Mouse (Mus musculus) heart, postnatal 14 days (tissue): ENCODE measurements at regions not wholly inside any gene's neighbourhood (a gene's known extent, or its start where the extent isn't known, plus 50 kb on each side); places are given as distances from the start of the nearest gene placed in this dataset.
"Not testable (repeated sequence)": the region's sequence is repeated elsewhere in the genome, so short reads cannot be mapped to it uniquely, and the experiment has no call there.

Experiments used
- DNase-seq, 2 experiments: peaks; one replicate each; pipeline ENCODE4 v3.0.0; 2021 to 2022
- intact Hi-C: fragments of 180-260 bp; cut with DNase I; formaldehyde crosslinking; loops from one replicate; pipeline ENCODE4 v1.15.1; 2025

DNA sequence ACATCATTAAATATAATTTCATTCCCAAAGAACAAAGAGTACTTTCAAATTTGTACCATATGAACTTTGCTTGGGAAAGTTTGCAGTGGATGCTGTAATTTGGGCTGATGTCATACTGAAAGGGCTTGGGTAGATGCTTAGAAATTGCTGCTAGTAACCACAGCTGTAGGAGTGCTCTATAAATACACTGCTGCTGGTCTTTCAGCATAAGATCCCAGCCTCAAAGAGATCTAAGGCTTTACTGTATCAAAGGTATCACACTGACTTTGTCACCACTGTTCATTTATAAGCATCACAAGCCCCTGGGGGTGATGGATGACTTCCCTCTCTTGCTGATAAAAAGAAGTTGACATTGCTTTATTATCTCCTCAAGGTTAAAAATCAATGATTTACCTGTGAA is 497.2 kb downstream of the Pla2g4a start:
- intact Hi-C loops = no loop called here
- no peak for DNase-seq

- DNase-seq = no peak
- intact Hi-C loops = no loop called here
Observed at GRCm38 (mm10) chr1:149449801-149450493, 511.1 kb downstream of the Pla2g4a start.

- intact Hi-C loops = no loop called here
Observed at GRCm38 (mm10) chr1:149448516-149448915, 512.6 kb downstream of the Pla2g4a start.

DNA sequence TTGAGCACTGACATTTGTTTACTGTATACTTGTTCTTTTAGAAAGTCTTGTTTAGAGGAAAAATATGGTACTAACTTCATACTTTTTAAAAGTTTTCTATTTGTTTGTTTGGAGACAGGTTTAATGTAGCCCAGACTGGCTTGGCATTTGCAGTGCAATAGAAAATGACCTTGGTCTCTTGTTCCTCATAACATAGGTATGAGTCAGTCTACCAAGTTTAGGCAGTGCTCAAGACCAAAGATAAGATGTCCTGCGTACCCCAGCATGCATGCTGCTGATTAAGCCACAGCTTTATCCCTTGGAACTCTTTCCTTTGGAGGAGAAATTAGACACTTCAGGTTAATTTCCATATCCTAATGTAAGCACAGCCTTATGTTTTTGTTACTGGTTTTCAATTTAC is 550.1 kb downstream of the Pla2g4a start:
- intact Hi-C loops = no loop called here
- DNase-seq = peak in 1 of 2 experiments; percentile 1

More at GRCm38 (mm10) chr1:149448516-149448915, 512.6 kb downstream of the Pla2g4a start:
- no peak for DNase-seq

DNA sequence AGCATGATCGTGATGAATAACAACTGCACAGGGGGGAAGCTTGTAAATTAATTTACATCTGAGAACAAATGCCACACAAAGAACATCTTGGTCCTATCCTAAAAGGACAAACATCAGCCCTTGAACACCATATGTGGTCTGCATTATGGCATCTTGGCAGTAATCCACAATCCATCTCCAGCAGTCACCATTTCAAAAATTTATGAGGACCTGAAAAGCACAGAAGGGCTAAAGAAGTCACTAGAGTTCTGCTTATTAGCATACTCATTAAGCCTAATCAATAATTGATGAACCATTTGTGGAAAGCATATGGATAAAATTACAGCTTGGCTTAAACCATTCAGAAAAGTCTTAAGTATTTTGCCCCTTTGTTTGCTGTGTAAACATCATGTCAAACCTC is 555.7 kb downstream of the Pla2g4a start:
- DNase-seq = no peak
- intact Hi-C loops = no loop called here

DNA sequence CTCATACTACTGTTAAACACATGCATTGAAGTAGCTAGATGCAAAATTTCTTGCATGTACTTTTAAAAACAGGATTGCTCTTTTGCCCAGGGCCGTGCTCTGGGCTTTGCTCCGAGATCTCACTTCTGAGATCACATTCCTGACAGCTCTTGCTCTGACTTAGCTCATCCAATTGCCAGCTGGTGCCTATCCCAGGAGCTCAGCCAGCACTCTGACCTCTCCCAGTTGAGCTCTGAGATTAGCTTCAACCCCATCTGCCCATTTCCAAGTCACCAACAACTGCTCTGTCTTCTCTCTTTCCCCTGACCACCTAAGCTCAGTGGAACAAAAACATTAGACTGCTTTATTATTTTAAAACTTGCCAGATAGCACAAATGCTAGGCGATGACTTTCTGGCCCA is 572.4 kb downstream of the Pla2g4a start:
- intact Hi-C loops = no loop called here
- peak; percentile 17 to 22 for DNase-seq

GRCm38 (mm10) chr1:149351338-149351907 is 609.7 kb downstream of the Pla2g4a start:
- DNase-seq = no peak
- intact Hi-C loops = no loop called here

DNA sequence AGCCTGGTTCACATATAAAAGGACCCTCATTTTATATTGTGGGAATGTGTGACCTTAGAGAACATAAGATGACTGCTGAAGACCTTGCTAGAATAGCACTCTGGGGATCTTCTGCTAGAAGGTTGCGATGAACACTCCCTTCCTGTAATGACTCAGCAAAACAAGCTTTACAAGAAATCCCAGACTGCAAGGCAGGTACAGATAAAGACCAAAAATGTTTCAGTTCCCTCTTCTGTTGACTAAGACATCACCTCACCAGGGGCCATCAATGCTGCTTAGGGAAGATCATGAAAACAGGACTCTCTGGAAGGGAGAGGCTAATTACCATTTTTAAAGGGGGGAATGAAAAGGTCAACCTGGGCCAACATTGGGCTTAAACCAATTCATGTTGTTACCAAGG is 613.7 kb downstream of the Pla2g4a start:
- intact Hi-C loops = no loop called here
- DNase-seq = no peak

- no peak for DNase-seq
- intact Hi-C loops = no loop called here
Observed at GRCm38 (mm10) chr1:149338158-149338557, 622.9 kb downstream of the Pla2g4a start.

DNA sequence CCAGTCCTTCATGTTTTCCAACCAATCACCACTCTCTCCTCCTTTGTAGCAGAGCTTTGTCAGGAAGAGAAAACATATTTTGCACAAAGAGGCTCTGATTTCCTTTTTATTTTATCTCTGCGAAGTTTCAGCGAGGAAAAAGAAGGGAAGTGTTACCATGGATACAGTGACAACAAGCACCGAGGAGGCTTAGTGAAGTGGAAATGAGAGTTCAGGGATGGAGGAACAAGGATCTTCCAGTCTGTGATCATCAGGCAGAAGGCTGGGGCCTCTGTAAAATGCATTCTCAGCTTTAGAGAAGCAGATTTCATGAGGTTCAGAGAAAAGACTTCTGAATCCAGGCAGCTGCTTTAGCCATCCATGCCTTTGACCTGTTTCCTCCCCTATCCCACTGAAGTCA is 628.9 kb downstream of the Pla2g4a start:
- intact Hi-C loops = no loop called here
- DNase-seq = no peak

GRCm38 (mm10) chr1:149327171-149327570 is 633.9 kb downstream of the Pla2g4a start:
- intact Hi-C loops = no loop called here

GRCm38 (mm10) chr1:149323095-149323494 is 638.0 kb downstream of the Pla2g4a start:
- intact Hi-C loops = no loop called here
- DNase-seq = no peak

More at GRCm38 (mm10) chr1:149327171-149327570, 633.9 kb downstream of the Pla2g4a start:
- DNase-seq = no peak

DNA sequence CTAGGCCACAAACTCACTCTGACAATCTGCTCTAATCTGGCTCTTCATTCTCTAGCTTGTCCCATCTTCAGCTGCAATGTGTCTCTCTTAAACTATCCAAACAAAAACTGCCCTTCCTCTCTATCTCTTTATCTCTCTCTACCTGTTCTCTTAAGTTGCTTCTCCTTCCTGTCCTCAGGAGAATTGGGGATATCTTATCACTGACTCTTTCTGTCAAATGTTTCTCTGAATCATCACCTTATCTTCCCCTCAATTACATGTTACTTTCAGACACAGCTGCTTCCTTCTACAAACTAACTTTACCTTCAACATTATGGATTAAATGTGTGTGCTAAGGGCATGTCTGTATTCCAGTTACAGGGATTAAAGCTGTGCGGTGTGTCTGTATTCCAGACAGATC is 671.4 kb downstream of the Pla2g4a start:
- no peak for DNase-seq

DNA sequence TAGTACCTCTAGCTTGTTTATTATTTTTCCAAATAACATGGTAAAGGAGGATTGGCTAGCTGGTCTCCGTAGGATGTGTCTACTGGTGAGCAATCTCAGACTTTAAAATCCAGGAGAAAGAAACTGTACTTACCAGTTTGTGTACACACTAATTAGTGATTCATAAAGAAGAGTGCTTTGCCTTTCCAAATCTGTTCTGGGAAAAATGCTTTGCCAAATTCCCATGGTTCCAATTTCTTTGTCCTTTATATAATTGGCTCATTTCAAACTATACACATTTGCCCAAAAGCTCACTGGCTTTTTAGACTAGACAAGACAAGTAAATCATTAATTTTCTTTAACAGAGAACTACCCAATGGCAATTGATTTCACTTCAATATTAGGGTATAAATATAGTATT is 686.2 kb downstream of the Pla2g4a start:
- no peak for DNase-seq
- intact Hi-C loops = no loop called here

More for the DNA sequence above, 671.4 kb downstream of the Pla2g4a start:
- intact Hi-C loops = no loop called here

DNA sequence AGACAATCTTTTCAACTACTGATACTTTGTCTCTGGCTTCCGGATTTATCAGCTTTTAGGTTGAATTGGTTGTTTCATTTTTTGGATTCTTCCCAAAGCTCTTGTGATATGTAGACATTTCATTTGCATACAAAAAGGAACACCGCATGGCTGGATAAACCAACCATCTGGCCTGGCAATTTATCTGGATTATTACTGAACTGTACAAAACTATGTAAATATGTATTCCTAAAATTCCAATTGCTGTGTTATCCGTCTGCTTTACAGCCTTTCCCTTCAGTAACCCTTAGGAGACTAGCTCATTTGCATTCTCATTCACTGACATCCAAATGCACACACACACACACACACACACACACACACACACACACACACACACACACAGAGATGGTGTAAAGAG is 704.2 kb downstream of the Pla2g4a start:
- intact Hi-C loops = no loop called here
- no peak for DNase-seq

- DNase-seq = peak in 1 of 2 experiments; percentile 15
Observed at GRCm38 (mm10) chr1:149254141-149254540, 706.9 kb downstream of the Pla2g4a start.

GRCm38 (mm10) chr1:149238329-149239015 is 722.6 kb downstream of the Pla2g4a start:
- DNase-seq = no peak
- intact Hi-C loops = no loop called here

More at GRCm38 (mm10) chr1:149254141-149254540, 706.9 kb downstream of the Pla2g4a start:
- intact Hi-C loops = no loop called here

DNA sequence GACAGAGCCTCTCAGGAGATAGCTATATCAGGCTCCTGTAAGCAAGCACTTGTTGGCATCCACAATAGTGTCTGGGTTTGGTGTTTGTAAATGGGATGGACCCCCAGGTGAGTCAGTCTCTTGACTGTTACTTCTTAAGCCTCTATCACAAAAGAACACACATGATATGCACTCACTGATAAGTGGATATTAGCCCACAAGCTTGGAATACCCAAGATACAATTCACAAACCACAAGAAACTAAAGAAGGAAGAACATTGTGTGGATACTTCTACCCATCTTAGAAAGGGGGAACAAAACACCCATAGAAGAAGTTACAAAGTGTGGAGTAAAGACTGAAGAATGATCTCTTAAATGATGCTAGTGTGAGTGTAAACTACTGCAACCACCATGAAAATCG is 733.9 kb downstream of the Pla2g4a start:
- DNase-seq, intact Hi-C loops: not testable (repeated sequence)

DNA sequence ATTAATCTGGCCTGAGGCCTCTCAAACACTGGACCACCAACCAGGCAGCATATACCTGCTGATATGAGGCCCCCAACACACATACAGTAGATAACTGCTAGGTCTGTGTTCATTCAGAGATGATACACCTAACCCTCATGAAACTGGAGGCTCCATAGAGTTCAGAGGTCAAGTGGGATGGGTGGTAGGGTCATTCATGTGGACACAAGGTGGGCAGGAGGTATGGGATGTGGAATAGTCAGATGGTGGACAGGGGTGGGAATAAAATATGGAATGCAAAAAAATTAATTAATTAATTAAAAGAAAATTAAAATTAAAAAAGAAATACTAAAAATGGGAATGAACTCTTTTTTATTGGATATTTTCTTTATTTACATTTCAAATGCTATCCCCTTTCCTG is 734.7 kb downstream of the Pla2g4a start:
- intact Hi-C loops = no loop called here
- no peak for DNase-seq

GRCm38 (mm10) chr1:149202631-149203030 is 758.5 kb downstream of the Pla2g4a start:
- DNase-seq = no peak
- intact Hi-C loops = no loop called here

GRCm38 (mm10) chr1:149199284-149199683 is 761.8 kb downstream of the Pla2g4a start:
- intact Hi-C loops = no loop called here
- no peak for DNase-seq

DNA sequence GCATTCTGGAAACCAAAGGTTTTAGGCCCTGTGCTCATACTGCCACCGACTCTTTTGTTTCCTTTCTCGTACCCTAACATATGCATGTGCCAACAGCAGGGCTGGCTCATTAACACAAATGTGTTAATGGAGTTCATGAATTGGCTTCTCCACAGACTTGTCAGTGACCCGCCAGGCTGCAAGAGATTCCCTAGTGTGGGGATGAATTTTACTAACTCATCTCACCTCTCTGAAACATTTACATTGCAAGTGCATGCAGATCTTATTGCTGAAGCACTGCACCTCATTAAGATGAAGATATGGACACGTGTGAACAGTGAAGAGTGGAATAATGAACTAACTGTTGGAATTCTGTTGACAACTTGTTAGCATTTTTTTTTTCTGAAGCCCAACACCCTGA is 762.2 kb downstream of the Pla2g4a start:
- no peak for DNase-seq
- intact Hi-C loops = no loop called here
